Mouse (Mus musculus) ES-Bruce4 (cell line): ENCODE results near the gene Tekt5. TPM values are rescaled to one million over a fixed set of nuclear protein-coding genes. Genes with fewer than 3 reads are reported as not detected.

Experiments used
- H3K27ac ChIP-seq: 2 replicates; pipeline ENCODE4 v1.5.1; 2012; ENCODE audit warnings: low read length, inconsistent platforms; ENCODE audit not compliant: insufficient read depth
- H3K27me3 ChIP-seq: 2 replicates; pipeline ENCODE4 v1.6.1; 2012; ENCODE audit warnings: mild to moderate bottlenecking, low read length, inconsistent platforms; ENCODE audit not compliant: control insufficient read depth, poor library complexity, insufficient read depth, severe bottlenecking
- H3K36me3 ChIP-seq: 2 replicates; pipeline ENCODE4 v1.6.1; 2012; ENCODE audit warnings: inconsistent platforms, mild to moderate bottlenecking, low read length, moderate library complexity; ENCODE audit not compliant: control insufficient read depth, poor library complexity, insufficient read depth, severe bottlenecking
- H3K4me1 ChIP-seq: one replicate; pipeline ENCODE4 v1.8.1; 2011; ENCODE audit warnings: low read length; ENCODE audit not compliant: control insufficient read depth, insufficient read depth
- H3K4me3 ChIP-seq: 2 replicates; pipeline ENCODE4 v1.5.1; 2011; ENCODE audit warnings: low read depth, mild to moderate bottlenecking, low read length
- H3K9ac ChIP-seq: 2 replicates; pipeline ENCODE4 v1.6.1; 2012; ENCODE audit warnings: low read depth, mild to moderate bottlenecking, inconsistent platforms; ENCODE audit not compliant: poor library complexity, severe bottlenecking
- H3K9me3 ChIP-seq: replicated peaks from 2 replicates; pipeline ENCODE4 v1.6.1; 2012; ENCODE audit warnings: mild to moderate bottlenecking, low read length, inconsistent platforms; ENCODE audit not compliant: control insufficient read depth, poor library complexity, insufficient read depth, severe bottlenecking
- CTCF ChIP-seq: IDR thresholded peaks from one replicate; pipeline ENCODE4 v1.8.1; 2011; ENCODE audit warnings: low read depth, low read length
- EP300 ChIP-seq: IDR thresholded peaks from 2 replicates; pipeline ENCODE4 v1.6.1; 2011; ENCODE audit warnings: low read depth, low read length; ENCODE audit not compliant: insufficient read depth
- POLR2A ChIP-seq: IDR thresholded peaks from one replicate; pipeline ENCODE4 v1.8.1; 2011; ENCODE audit warnings: low read length; ENCODE audit not compliant: insufficient read depth
- polyA plus RNA-seq: library from polyadenylated mRNA; stranded (reverse); fragments of >200 nt; gene quantifications from 2 replicates; pipeline ENCODE4 v1.2.4, GENCODE M21; 2011; ENCODE audit warnings: low read depth; ENCODE audit not compliant: missing spikeins, insufficient read depth, insufficient read length

Gene Tekt5
- polyA plus RNA-seq, 1 experiment, result 0.55 TPM

GRCm38 (mm10) chr16:10319914-10320569, 75.2 kb downstream of the Tekt5 start:
- Histone ChIP-seq H3K9ac (no peak overlapping the region), H3K27me3 (no peaks in the 10 kb centered on the region), H3K4me3 (no peak overlapping the region), H3K9me3 (no peaks in the 10 kb centered on the region), H3K36me3 (no peaks in the 10 kb centered on the region), H3K27ac (no peak overlapping the region), H3K4me1 (peaks cover 2% of the 10 kb centered on the region)
- TF ChIP-seq POLR2A, result no peak
- TF ChIP-seq CTCF, result no peak
- TF ChIP-seq EP300, result no peak

- Histone ChIP-seq H3K9ac (no peak overlapping the region), H3K9me3 (no peaks in the 10 kb centered on the region), H3K4me1 (peaks cover 2% of the 10 kb centered on the region), H3K27ac (peak overlapping the region; percentile 66; the same call in 1 of the 2 replicates), H3K27me3 (peaks cover 2% of the 10 kb centered on the region; the same call in 1 of the 2 replicates), H3K4me3 (no peak overlapping the region), H3K36me3 (no peaks in the 10 kb centered on the region)
- TF ChIP-seq CTCF, result no peak
- no peak for TF ChIP-seq EP300
- TF ChIP-seq POLR2A, result no peak
Observed at GRCm38 (mm10) chr16:10317197-10317544, 78.1 kb downstream of the Tekt5 start.

GRCm38 (mm10) chr16:10316493-10317196, 78.6 kb downstream of the Tekt5 start:
- Histone ChIP-seq H3K9ac (no peak overlapping the region), H3K4me1 (peaks cover 2% of the 10 kb centered on the region), H3K4me3 (no peak overlapping the region), H3K27me3 (peaks cover 2% of the 10 kb centered on the region; the same call in 1 of the 2 replicates), H3K27ac (no peak overlapping the region), H3K36me3 (no peaks in the 10 kb centered on the region), H3K9me3 (no peaks in the 10 kb centered on the region)
- no peak for TF ChIP-seq POLR2A
- peak; percentile 57 for TF ChIP-seq EP300

GRCm38 (mm10) chr16:10313646-10314088, 81.6 kb downstream of the Tekt5 start, which contains the start of gene Emp2:
Emp2 (minus strand) TSS chr16:10313968.
- TF ChIP-seq EP300, result no peak
- no peak for TF ChIP-seq POLR2A
- Histone ChIP-seq H3K9ac (peak within 1 kb of the TSS; percentile 33), H3K27me3 (peaks cover 2% of the 10 kb centered on the region; the same call in 1 of the 2 replicates), H3K36me3 (no peaks in the 10 kb centered on the region), H3K9me3 (no peaks in the 10 kb centered on the region), H3K27ac (no peak within 1 kb of the TSS), H3K4me1 (peaks cover 2% of the 10 kb centered on the region), H3K4me3 (peak within 1 kb of the TSS; percentile 56)

- no peak overlapping the region for H3K27ac ChIP-seq
- H3K9ac ChIP-seq, result peak overlapping the region; percentile 33
- H3K9me3 ChIP-seq, result no peaks in the 10 kb centered on the region
- H3K4me1 ChIP-seq, result peaks cover 2% of the 10 kb centered on the region
- H3K36me3 ChIP-seq, result no peaks in the 10 kb centered on the region
- H3K27me3 ChIP-seq, result peaks cover 2% of the 10 kb centered on the region; the same call in 1 of the 2 replicates
- TF ChIP-seq POLR2A (no peak), EP300 (no peak), CTCF (peak; percentile 37)
- peak overlapping the region; percentile 46 for H3K4me3 ChIP-seq
Observed at GRCm38 (mm10) chr16:10313226-10313625, 82.1 kb downstream of the Tekt5 start.

- H3K9me3 ChIP-seq, result no peaks in the 10 kb centered on the region
- no peak overlapping the region for H3K27ac ChIP-seq
- H3K36me3 ChIP-seq, result no peaks in the 10 kb centered on the region
- H3K9ac ChIP-seq, result no peak overlapping the region
- TF ChIP-seq EP300 (no peak), CTCF (no peak), POLR2A (no peak)
- H3K4me3 ChIP-seq, result no peak overlapping the region
- H3K27me3 ChIP-seq, result peaks cover 2% of the 10 kb centered on the region; the same call in 1 of the 2 replicates
- peaks cover 2% of the 10 kb centered on the region for H3K4me1 ChIP-seq
Observed at GRCm38 (mm10) chr16:10311989-10312388, 83.3 kb downstream of the Tekt5 start.
